Mouse (Mus musculus) neural tube, embryonic 12.5 days (tissue): ENCODE data around the gene Ech1. TPM values are rescaled to one million over a fixed set of nuclear protein-coding genes. Genes with fewer than 3 reads are reported as not detected.

Experiments
- ATAC-seq: fragments of 200-750 bp; cut with Nextera tagmentation; 2 replicates; pipeline ENCODE4 v1.8.0; 2017; ENCODE audit warnings: low read depth, mild to moderate bottlenecking, moderate TSS enrichment, moderate library complexity; ENCODE audit not compliant: low FRiP score
- H3K27ac ChIP-seq: fragments of 300-500 bp; sonication (generic); 2 replicates; pipeline ENCODE4 v1.5.1; 2016
- H3K27me3 ChIP-seq: fragments of 300-500 bp; sonication (generic); replicated peaks from 2 replicates; pipeline ENCODE4 v1.6.1; 2016; ENCODE audit warnings: mild to moderate bottlenecking
- H3K36me3 ChIP-seq: fragments of 300-500 bp; sonication (generic); 2 replicates; pipeline ENCODE4 v1.6.1; 2016; ENCODE audit warnings: mild to moderate bottlenecking
- H3K4me1 ChIP-seq: fragments of 300-500 bp; sonication (generic); 2 replicates; pipeline ENCODE4 v1.6.1; 2016
- H3K4me2 ChIP-seq: fragments of 300-500 bp; sonication (generic); replicated peaks from 2 replicates; pipeline ENCODE4 v1.6.1; 2016; ENCODE audit warnings: mild to moderate bottlenecking
- H3K4me3 ChIP-seq: fragments of 300-500 bp; sonication (generic); 2 replicates; pipeline ENCODE4 v1.5.1; 2016
- H3K9ac ChIP-seq: fragments of 300-500 bp; sonication (generic); 2 replicates; pipeline ENCODE4 v1.6.1; 2016; ENCODE audit warnings: mild to moderate bottlenecking
- H3K9me3 ChIP-seq: fragments of 300-500 bp; sonication (generic); 2 replicates; pipeline ENCODE4 v1.6.1; 2016; ENCODE audit warnings: mild to moderate bottlenecking
- WGBS: fragments of 180-500 bp; shearing (Covaris S2); methylation state at CpG from one replicate; pipeline ENCODE4 v1.1.7; 2016; 5-methylcytosine and 5-hydroxymethylcytosine counted together
- polyA plus RNA-seq: library from polyadenylated mRNA; unstranded; fragments of >200 nt; fragmentation: Nextera tagmentation; extraction: Ambion mirVana; gene quantifications from 2 replicates; pipeline ENCODE4 v1.2.1, GENCODE M21; 2016

Gene Ech1
- polyA plus RNA-seq, 1 experiment from 2014 or later, result 89.2 TPM

DNA sequence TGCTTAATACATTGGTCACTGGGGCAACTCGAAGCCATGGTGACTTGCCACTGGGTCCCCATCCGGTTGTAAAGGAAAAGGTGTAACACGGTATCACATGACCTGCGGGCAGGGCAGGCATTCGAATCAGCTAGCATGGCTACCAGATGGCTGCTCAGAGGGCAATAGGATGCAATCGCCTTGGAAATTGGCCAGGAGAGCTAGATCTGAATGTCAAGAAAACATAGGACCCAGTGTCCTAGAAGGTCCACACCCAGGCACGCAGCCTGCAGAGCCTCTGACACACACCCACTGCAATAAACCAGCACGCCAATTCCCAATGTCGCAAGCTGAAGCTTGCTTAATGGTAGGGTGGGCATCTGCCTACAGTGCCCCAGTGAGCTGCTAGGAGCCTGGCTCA is 13.3 kb downstream of the Ech1 start:
- Histone ChIP-seq H3K4me1 (no peaks in the 10 kb centered on the region), H3K36me3 (no peaks in the 10 kb centered on the region), H3K9ac (no peak overlapping the region), H3K27me3 (no peaks in the 10 kb centered on the region), H3K27ac (no peak overlapping the region), H3K9me3 (no peaks in the 10 kb centered on the region), H3K4me2 (no peak overlapping the region), H3K4me3 (no peak overlapping the region)
- WGBS, result 72% methylated on average over 9 of the region's 9 CpGs
- no peak for ATAC-seq

- Histone ChIP-seq H3K27ac (no peak overlapping the region), H3K4me3 (no peak overlapping the region), H3K4me1 (no peaks in the 10 kb centered on the region), H3K4me2 (no peak overlapping the region), H3K36me3 (no peaks in the 10 kb centered on the region), H3K27me3 (no peaks in the 10 kb centered on the region), H3K9me3 (no peaks in the 10 kb centered on the region), H3K9ac (no peak overlapping the region)
- WGBS, result 85% methylated on average over 1 of the region's 1 CpGs
- ATAC-seq, result no peak
Measured at GRCm38 (mm10) chr7:28847273-28847672, 22.3 kb downstream of the Ech1 start.

DNA sequence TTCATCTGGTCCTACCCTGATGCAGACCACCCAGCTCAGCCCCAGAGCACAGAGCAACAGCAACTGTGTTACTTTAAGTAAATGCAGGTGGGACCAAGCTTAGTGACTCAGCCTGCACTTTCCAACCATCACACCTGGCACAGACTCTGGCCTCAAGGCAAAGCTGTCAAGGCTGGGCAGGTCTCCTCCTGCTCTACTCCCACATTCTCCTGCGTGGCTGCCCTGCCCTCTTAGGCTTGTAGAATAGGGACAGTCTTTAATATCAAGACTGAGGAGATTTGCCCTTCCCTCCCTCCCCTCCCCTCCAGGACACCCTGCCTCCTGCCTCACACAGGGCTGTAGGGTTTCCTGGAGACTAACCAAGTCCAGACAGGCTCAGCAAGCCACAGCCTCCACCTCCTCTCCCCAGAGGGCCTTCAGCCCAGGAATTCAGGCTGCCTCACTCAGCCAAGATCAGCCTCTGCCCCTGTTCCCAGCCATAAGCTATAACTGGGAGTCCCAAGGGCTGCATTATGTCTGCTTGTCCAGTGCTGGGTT is 24.8 kb downstream of the Ech1 start:
- no peak overlapping the region for H3K27ac ChIP-seq
- H3K4me2 ChIP-seq, result no peak overlapping the region
- no peaks in the 10 kb centered on the region for H3K9me3 ChIP-seq
- ATAC-seq, result no peak
- H3K4me3 ChIP-seq, result no peak overlapping the region
- no peaks in the 10 kb centered on the region for H3K4me1 ChIP-seq
- H3K36me3 ChIP-seq, result no peaks in the 10 kb centered on the region
- no peaks in the 10 kb centered on the region for H3K27me3 ChIP-seq
- no peak overlapping the region for H3K9ac ChIP-seq
- WGBS, result 60% methylated on average over 1 of the region's 1 CpGs

DNA sequence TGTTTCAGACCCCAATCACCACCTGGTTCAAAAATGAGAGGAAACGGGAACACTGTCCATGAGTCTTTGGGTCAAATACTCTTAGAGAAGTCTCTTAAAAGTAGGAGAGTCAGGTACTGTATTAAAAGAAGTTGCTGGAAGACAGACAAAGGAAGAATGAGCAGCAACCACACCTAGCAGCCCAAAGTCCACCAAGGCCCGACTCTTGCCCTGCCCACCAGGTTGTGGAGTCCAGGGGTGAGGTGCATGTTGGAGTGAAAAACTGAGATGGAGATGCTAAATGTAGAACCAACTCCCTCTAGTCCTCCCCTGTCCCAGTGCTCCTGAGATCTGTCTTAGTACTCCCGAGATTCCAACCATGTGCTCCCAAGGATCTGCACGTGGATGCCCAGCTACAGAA is 25.6 kb downstream of the Ech1 start:
- Histone ChIP-seq H3K4me1 (no peaks in the 10 kb centered on the region), H3K27ac (no peak overlapping the region), H3K4me2 (no peak overlapping the region), H3K9ac (no peak overlapping the region), H3K27me3 (no peaks in the 10 kb centered on the region), H3K36me3 (no peaks in the 10 kb centered on the region), H3K4me3 (no peak overlapping the region), H3K9me3 (no peaks in the 10 kb centered on the region)
- ATAC-seq, result no peak
- 85% methylated on average over 4 of the region's 4 CpGs for WGBS

DNA sequence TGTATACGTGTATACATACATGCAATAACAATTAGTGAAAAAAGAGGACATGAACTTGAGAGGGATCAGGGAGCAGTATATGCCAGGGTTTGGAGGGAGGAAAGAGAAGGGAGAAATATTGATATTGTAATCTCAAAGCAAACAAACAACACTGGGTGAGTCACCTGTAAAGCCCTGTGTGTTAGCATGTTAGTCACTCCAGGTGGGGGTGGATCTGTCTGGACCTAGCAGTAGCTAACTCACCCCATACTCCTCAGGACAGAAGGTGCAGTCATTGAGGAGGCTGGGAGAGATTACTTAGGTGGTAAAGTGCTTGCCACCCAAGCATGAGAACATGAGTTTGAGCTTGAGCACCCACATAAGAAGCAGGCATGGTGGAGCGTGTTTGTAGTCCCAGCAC is 34.9 kb downstream of the Ech1 start:
- Histone ChIP-seq H3K36me3 (no peaks in the 10 kb centered on the region), H3K27me3 (no peaks in the 10 kb centered on the region), H3K9ac (no peak overlapping the region), H3K4me1 (peaks cover 8% of the 10 kb centered on the region; the same call in 1 of the 2 replicates), H3K9me3 (0 out of 2 replicates have a peak, but pooled peaks cover 4% of the 10 kb centered on the region), H3K4me2 (no peak overlapping the region), H3K4me3 (no peak overlapping the region), H3K27ac (no peak overlapping the region)
- no peak for ATAC-seq
- 92% methylated on average over 2 of the region's 2 CpGs for WGBS

DNA sequence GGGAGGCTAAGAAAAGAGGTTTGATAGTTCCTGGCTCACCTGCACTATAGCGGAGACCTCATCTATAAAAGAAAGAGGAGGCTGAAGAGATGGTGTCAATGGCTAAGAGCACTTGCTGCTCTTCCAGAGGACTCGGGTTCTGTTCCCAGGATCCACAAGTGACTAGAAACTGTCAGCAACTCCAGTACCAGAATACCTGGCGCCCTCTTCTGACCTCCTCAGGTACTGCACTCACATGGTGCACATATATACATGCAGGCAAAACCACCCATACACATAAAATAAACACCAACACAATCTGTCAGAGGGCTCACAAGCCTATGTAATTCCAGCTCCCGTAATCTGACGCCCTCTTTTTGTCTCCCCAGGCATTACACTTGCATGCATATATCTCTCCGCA is 35.9 kb downstream of the Ech1 start:
- Histone ChIP-seq H3K27me3 (no peaks in the 10 kb centered on the region), H3K27ac (no peak overlapping the region), H3K4me3 (no peak overlapping the region), H3K4me1 (peaks cover 8% of the 10 kb centered on the region; the same call in 1 of the 2 replicates), H3K9me3 (0 out of 2 replicates have a peak, but pooled peaks cover 4% of the 10 kb centered on the region), H3K36me3 (no peaks in the 10 kb centered on the region), H3K9ac (no peak overlapping the region), H3K4me2 (no peak overlapping the region)
- no peak for ATAC-seq
- 87% methylated on average over 6 of the region's 6 CpGs for WGBS

GRCm38 (mm10) chr7:28862817-28863499 is 37.9 kb downstream of the Ech1 start:
- 81% methylated on average over 15 of the region's 15 CpGs for WGBS
- no peak overlapping the region for H3K9ac ChIP-seq
- H3K4me1 ChIP-seq, result peaks cover 8% of the 10 kb centered on the region; the same call in 1 of the 2 replicates
- H3K36me3 ChIP-seq, result no peaks in the 10 kb centered on the region
- H3K27ac ChIP-seq, result no peak overlapping the region
- H3K27me3 ChIP-seq, result no peaks in the 10 kb centered on the region
- no peak overlapping the region for H3K4me2 ChIP-seq
- no peak overlapping the region for H3K4me3 ChIP-seq
- H3K9me3 ChIP-seq, result 0 out of 2 replicates have a peak, but pooled peaks cover 4% of the 10 kb centered on the region
- ATAC-seq, result no peak

DNA sequence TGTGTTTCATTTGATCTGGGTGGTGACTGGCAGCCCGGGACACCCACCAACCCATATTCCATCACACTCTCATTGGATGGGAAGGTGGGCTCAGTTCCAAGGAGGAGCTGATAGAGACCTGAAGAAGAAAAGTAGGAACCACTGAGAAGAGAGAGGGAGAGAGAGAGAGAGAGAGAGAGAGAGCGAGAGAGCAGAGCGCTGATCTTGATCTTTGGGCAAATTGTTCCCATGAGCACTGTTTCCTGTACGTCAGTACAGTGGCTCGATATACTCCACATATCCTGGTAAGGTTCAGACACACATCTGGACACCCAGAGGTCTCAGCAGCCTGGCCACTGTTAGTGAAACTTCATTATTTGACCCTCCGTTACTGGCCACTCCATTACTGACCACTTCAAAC is 38.5 kb downstream of the Ech1 start, which contains the start of gene Lgals7:
TSS of gene Lgals7 (plus strand) at position 314 of the 400 bp plus-strand sequence.
- Histone ChIP-seq H3K9me3 (0 out of 2 replicates have a peak, but pooled peaks cover 4% of the 10 kb centered on the region), H3K4me1 (peaks cover 8% of the 10 kb centered on the region; the same call in 1 of the 2 replicates), H3K4me3 (no peak within 1 kb of the TSS), H3K9ac (no peak within 1 kb of the TSS), H3K36me3 (no peaks in the 10 kb centered on the region), H3K27ac (no peak within 1 kb of the TSS), H3K27me3 (no peaks in the 10 kb centered on the region), H3K4me2 (0 out of 2 replicates have a peak within 1 kb of the TSS, but pooled peaks have one; percentile 3)
- ATAC-seq, result no peak
- 90% methylated on average over 6 of the region's 6 CpGs for WGBS

- H3K27ac ChIP-seq, result no peak overlapping the region
- no peak for ATAC-seq
- 0 out of 2 replicates have a peak, but pooled peaks cover 4% of the 10 kb centered on the region for H3K9me3 ChIP-seq
- H3K36me3 ChIP-seq, result no peaks in the 10 kb centered on the region
- 0 out of 2 replicates have a peak overlapping the region, but pooled peaks have one; percentile 3 for H3K4me2 ChIP-seq
- 54% methylated on average over 9 of the region's 9 CpGs for WGBS
- no peak overlapping the region for H3K4me3 ChIP-seq
- H3K9ac ChIP-seq, result no peak overlapping the region
- H3K27me3 ChIP-seq, result no peaks in the 10 kb centered on the region
- peaks cover 8% of the 10 kb centered on the region; the same call in 1 of the 2 replicates for H3K4me1 ChIP-seq
Measured at GRCm38 (mm10) chr7:28864288-28864750, 39.3 kb downstream of the Ech1 start.

DNA sequence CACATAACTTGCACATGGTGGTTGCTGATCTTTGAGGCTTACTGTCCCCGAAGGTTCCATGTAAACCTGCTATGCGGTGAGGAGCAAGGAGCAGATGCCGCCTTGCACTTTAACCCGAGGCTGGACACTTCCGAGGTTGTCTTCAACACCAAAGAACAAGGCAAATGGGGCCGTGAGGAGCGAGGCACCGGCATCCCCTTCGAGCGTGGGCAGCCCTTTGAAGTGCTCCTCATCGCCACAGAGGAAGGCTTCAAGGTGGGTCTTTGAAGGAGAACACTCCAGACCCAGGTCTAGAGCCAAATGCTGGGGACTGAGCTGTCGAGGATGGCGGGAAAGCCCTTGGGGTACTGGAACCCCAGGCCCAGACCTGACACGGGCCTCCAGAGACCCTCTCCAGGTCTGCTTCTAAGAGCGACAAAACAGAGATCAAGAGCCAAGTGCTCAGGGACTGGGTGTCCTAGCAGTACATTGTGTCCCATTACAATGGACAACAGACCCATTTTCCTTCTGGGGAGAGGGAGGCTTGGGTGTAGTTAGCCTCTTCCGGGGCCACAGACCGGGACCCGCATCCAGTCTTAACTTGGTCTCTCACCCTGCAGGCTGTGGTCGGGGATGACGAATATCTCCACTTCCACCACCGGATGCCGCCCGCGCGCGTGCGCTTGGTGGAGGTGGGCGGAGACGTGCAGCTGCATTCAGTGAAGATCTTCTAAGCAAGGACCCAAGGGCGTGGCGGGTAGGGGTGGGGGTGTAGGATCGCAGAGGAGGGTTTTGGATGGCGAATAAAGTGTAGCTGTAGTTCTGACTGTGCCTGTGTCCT is 40.7 kb downstream of the Ech1 start:
- WGBS, result 46% methylated on average over 33 of the region's 33 CpGs
- Histone ChIP-seq H3K36me3 (no peaks in the 10 kb centered on the region), H3K4me1 (peaks cover 8% of the 10 kb centered on the region; the same call in 1 of the 2 replicates), H3K27ac (no peak overlapping the region), H3K9me3 (0 out of 2 replicates have a peak, but pooled peaks cover 4% of the 10 kb centered on the region), H3K27me3 (no peaks in the 10 kb centered on the region), H3K4me2 (peak overlapping the region; percentile 50), H3K9ac (0 out of 2 replicates have a peak overlapping the region, but pooled peaks have one; percentile 33), H3K4me3 (no peak overlapping the region)
- ATAC-seq, result peak; percentile 53; the same call in 1 of the 2 replicates

DNA sequence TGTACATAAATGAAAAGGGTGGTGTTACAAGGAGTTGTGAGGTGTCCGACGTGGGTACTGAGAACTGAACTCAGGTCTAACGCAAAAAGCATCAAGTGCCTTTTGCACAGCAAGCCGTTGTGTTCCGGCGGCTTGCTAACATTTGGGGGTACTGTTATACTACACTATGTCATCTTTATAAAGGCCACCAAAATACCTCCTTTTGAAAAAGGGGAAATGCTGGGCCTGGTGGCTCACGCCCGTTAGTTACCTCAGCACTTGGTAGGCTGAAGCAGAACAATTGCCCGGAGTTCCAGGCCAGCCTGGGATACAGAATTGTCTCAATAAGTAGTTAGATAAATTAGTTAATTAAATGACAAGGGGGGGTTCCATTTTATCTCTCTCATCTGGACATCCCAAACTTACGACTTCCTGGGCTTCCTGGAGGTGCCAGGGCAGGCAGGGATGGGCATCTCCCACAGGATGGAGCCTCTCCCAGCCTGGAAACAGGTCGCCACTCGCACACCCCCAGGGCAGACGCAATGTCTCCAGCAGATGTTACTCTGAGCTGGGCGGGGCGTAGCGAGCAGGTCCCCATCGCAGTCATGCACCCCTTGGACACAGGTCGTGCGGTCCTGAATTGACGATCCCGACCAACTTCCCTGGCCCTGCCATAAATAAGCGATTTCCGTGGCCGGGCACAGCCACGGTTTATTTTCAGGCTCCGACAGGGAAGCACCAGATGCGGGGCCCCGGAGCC is 41.9 kb downstream of the Ech1 start:
- no peaks in the 10 kb centered on the region for H3K9me3 ChIP-seq
- no peak overlapping the region for H3K27ac ChIP-seq
- 88% methylated on average over 28 of the region's 28 CpGs for WGBS
- H3K4me1 ChIP-seq, result peaks cover 8% of the 10 kb centered on the region; the same call in 1 of the 2 replicates
- no peak for ATAC-seq
- H3K36me3 ChIP-seq, result no peaks in the 10 kb centered on the region
- no peak overlapping the region for H3K9ac ChIP-seq
- no peak overlapping the region for H3K4me3 ChIP-seq
- no peak overlapping the region for H3K4me2 ChIP-seq
- no peaks in the 10 kb centered on the region for H3K27me3 ChIP-seq
